Mouse (Mus musculus) leukemia stem cell, adult 10-12 weeks (primary cell): ENCODE measurements around the gene C1s2. TPM values are rescaled to one million over a fixed set of nuclear protein-coding genes. Genes with fewer than 3 reads are reported as not detected.

ENCODE experiments used
- polyA plus RNA-seq: library from polyadenylated mRNA; stranded (reverse); fragments of >175 nt; gene quantifications from 2 replicates; pipeline ENCODE4 v1.2.3, GENCODE M21; 2012; ENCODE audit warnings: low replicate concordance

C1s2 gene
- not detected in 2 replicates for polyA plus RNA-seq

GRCm38 (mm10) chr6:124635985-124636384 is at the start of gene C1s2:
Gene C1s2, minus strand, starts transcription at chr6:124636085.

GRCm38 (mm10) chr6:124662477-124663423 is 26.9 kb upstream of the C1s2 start, which contains the start of gene Lpcat3:
Gene Lpcat3, plus strand, starts transcription at chr6:124663027.

Other genes with a start within 250 kb of the C1s2 start
- 8.5 and 12.0 TPM in 2 replicates for gene Pex5, start 221.0 kb downstream of the C1s2 start, polyA plus RNA-seq
- gene Clstn3, start 171.3 kb downstream of the C1s2 start, polyA plus RNA-seq: 8.9 and 16.4 TPM in 2 replicates
- gene C1rl, start 143.0 kb downstream of the C1s2 start, polyA plus RNA-seq: 0.07 and 0.46 TPM in 2 replicates
- gene C1ra, start 123.7 kb downstream of the C1s2 start, polyA plus RNA-seq: 2.6 and 5.0 TPM in 2 replicates
- 0.06 and 0.26 TPM in 2 replicates for gene C1s1, start 93.7 kb downstream of the C1s2 start, polyA plus RNA-seq
- gene C1rb, start 65.8 kb downstream of the C1s2 start, polyA plus RNA-seq: not detected in 2 replicates
- gene Lpcat3, start 26.9 kb upstream of the C1s2 start, polyA plus RNA-seq: 181 and 313 TPM in 2 replicates
- 121 and 214 TPM in 2 replicates for gene Emg1, start 76.1 kb upstream of the C1s2 start, polyA plus RNA-seq
- gene Phb2, start 76.3 kb upstream of the C1s2 start, polyA plus RNA-seq: 176 and 319 TPM in 2 replicates
- 35.0 and 59.4 TPM in 2 replicates for gene Ptpn6, start 102.6 kb upstream of the C1s2 start, polyA plus RNA-seq
- 14.7 and 16.6 TPM in 2 replicates for gene Grcc10, start 105.3 kb upstream of the C1s2 start, polyA plus RNA-seq
- 6.5 and 9.2 TPM in 2 replicates for gene Gm45234, start 119.9 kb upstream of the C1s2 start, polyA plus RNA-seq
- 34.5 and 35.4 TPM in 2 replicates for gene Atn1, start 120.4 kb upstream of the C1s2 start, polyA plus RNA-seq
- 0.11 and 0.80 TPM in 2 replicates for gene Eno2, start 133.6 kb upstream of the C1s2 start, polyA plus RNA-seq
- gene Lrrc23, start 143.6 kb upstream of the C1s2 start, polyA plus RNA-seq: not detected in 2 replicates
- gene Spsb2, start 172.6 kb upstream of the C1s2 start, polyA plus RNA-seq: 6.3 and 9.8 TPM in 2 replicates
- 16.7 and 65.2 TPM in 2 replicates for gene Tpi1, start 178.2 kb upstream of the C1s2 start, polyA plus RNA-seq
- gene Usp5, start 193.4 kb upstream of the C1s2 start, polyA plus RNA-seq: 22.3 and 54.7 TPM in 2 replicates
- 62.0 and 80.4 TPM in 2 replicates for gene Cdca3, start 193.5 kb upstream of the C1s2 start, polyA plus RNA-seq
- not detected in 2 replicates for gene Gnb3, start 204.2 kb upstream of the C1s2 start, polyA plus RNA-seq
- 1.2 and 1.6 TPM in 2 replicates for gene P3h3, start 221.7 kb upstream of the C1s2 start, polyA plus RNA-seq
- 0.41 and 1.1 TPM in 2 replicates for gene Gpr162, start 227.9 kb upstream of the C1s2 start, polyA plus RNA-seq